Mouse (Mus musculus) heart, adult 2 months (tissue): ENCODE data around the gene Pdcd11.

Source experiments
- EP300 ChIP-seq: fragments of 200-500 bp; IDR thresholded peaks from 2 replicates; pipeline ENCODE4 v1.6.1; 2011; ENCODE audit warnings: low read depth, low read length, control low read depth; ENCODE audit not compliant: insufficient read depth
- POLR2A ChIP-seq: fragments of 200-500 bp; IDR thresholded peaks from 2 replicates; pipeline ENCODE4 v1.6.1; 2011; ENCODE audit warnings: mild to moderate bottlenecking, low read depth, low read length, control low read depth; ENCODE audit not compliant: insufficient read depth

DNA sequence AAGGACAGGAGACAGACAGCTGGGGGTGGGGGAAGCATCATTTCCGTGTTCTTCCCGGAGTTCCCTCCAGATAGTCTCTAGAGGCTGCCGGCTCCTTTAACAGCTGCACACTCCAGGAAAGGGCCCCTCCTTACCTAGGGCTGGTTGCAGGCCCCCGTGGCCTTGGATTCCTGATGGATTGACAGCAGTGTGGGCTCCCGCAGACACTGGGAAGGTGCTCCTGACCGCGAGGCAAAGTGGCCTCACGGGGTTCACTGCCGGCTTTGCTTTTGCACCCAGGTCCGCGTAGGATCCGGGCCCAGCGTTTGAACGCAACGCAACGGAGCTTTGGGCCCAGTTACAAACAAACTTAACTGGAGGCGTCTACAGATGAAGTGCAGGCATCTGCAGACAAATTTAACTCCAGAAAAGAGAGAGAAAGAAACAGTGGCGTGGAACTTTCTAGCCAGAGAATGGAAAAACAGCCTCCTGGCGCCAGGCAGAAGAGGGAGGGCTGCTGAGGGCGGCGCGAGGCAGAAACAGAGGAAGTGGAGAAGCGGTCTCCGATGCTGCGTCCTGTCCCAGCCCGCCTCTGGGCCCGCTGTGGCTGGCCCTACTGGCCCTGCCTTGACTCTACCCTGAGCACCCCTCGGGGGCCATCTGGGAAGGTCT lies 47.3 kb downstream of the Pdcd11 start, which contains the start of gene Calhm2:
- TF ChIP-seq EP300 (no peak), POLR2A (peak; percentile 59)
